Mouse (Mus musculus) intestine, embryonic 14.5 days (tissue): ENCODE measurements around the gene Tekt3. TPM values are rescaled to one million over a fixed set of nuclear protein-coding genes. Genes with fewer than 3 reads are reported as not detected.

Experiments
- ATAC-seq: fragments of 200-750 bp; cut with Nextera tagmentation; replicated peaks from 2 replicates; pipeline ENCODE4 v1.8.0; 2017; ENCODE audit warnings: low read depth, moderate number of reproducible peaks, moderate TSS enrichment, moderate library complexity; ENCODE audit not compliant: low FRiP score, low TSS enrichment
- DNase-seq: peaks from one replicate; pipeline ENCODE4 v3.0.0-alpha.2; 2018; ENCODE audit warnings: low spot score
- H3K27ac ChIP-seq: fragments of 300-500 bp; sonication (generic); 2 replicates; pipeline ENCODE4 v1.5.1; 2014; ENCODE audit warnings: low read depth, mild to moderate bottlenecking, control low read depth
- H3K27me3 ChIP-seq: fragments of 300-500 bp; sonication (generic); replicated peaks from 2 replicates; pipeline ENCODE4 v1.6.1; 2014; ENCODE audit warnings: low read length, control low read depth; ENCODE audit not compliant: control insufficient read depth, insufficient read depth
- H3K36me3 ChIP-seq: fragments of 300-500 bp; sonication (generic); 2 replicates; pipeline ENCODE4 v1.6.1; 2014; ENCODE audit warnings: low read length, control low read depth; ENCODE audit not compliant: control insufficient read depth, insufficient read depth
- H3K4me1 ChIP-seq: fragments of 300-500 bp; sonication (generic); replicated peaks from 2 replicates; pipeline ENCODE4 v1.6.1; 2014; ENCODE audit warnings: low read length, control low read depth, mixed read lengths; ENCODE audit not compliant: control insufficient read depth, insufficient read depth
- H3K4me2 ChIP-seq: fragments of 300-500 bp; sonication (generic); 2 replicates; pipeline ENCODE4 v1.6.1; 2014; ENCODE audit warnings: low read length
- H3K4me3 ChIP-seq: fragments of 300-500 bp; sonication (generic); 2 replicates; pipeline ENCODE4 v1.5.1; 2014; ENCODE audit warnings: low read depth, low read length, control low read depth, mixed read lengths
- H3K9ac ChIP-seq: fragments of 300-500 bp; sonication (generic); 2 replicates; pipeline ENCODE4 v1.6.1; 2014; ENCODE audit warnings: mild to moderate bottlenecking, low read length
- H3K9me3 ChIP-seq: fragments of 300-500 bp; sonication (generic); 2 replicates; pipeline ENCODE4 v1.6.1; 2016; ENCODE audit warnings: low read length, control low read depth; ENCODE audit not compliant: control insufficient read depth
- WGBS: fragments of 180-500 bp; shearing (Covaris S2); extraction: QIAGEN DNeasy Blood & Tissue Kit; methylation state at CpG from one replicate; pipeline ENCODE4 v1.1.7; 2014; 5-methylcytosine and 5-hydroxymethylcytosine counted together
- polyA plus RNA-seq: library from polyadenylated mRNA; unstranded; fragments of >200 nt; fragmentation: Nextera tagmentation; extraction: Ambion mirVana; gene quantifications from 2 replicates; pipeline ENCODE4 v1.2.1, GENCODE M21; 2014

The Tekt3 gene
- polyA plus RNA-seq, 1 experiment from 2014 or later: not detected

DNA sequence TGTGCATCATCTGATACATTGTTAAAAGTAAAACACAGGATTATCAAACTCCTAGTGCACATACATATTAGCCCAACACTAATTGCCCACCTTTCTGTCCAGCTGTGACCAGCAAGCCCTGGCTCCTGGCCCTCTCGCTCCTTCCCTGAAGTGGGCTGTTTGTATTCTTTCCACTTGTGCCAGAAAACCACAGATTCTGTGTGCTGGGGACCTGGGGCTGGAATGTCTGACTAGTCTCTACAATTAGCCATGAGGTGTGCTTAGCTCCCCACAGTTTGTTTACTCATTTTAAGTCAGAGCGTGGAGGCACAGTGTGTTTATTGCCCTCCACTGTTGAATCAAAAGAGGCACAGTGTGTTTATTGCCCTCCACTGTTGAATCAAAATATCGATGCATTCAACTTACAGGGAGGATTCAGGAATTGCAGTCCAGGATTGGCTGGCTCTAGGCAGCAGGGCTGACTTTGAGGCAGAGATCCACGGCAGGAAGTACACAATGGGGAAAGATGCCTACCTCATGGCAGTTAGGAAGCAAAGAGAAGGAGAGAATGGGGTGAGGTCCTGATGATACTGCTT, 61.4 kb downstream of the Tekt3 start:
- ATAC-seq: no peak
- H3K9ac ChIP-seq: no peak overlapping the region
- H3K9me3 ChIP-seq: no peaks in the 10 kb centered on the region
- 47% methylated on average over 4 of the region's 4 CpGs for WGBS
- H3K27ac ChIP-seq: no peak overlapping the region
- no peak for DNase-seq
- H3K4me1 ChIP-seq: no peaks in the 10 kb centered on the region; the same call in 1 of the 2 replicates
- H3K36me3 ChIP-seq: no peaks in the 10 kb centered on the region
- no peaks in the 10 kb centered on the region for H3K27me3 ChIP-seq
- no peak overlapping the region for H3K4me3 ChIP-seq
- H3K4me2 ChIP-seq: no peak overlapping the region

DNA sequence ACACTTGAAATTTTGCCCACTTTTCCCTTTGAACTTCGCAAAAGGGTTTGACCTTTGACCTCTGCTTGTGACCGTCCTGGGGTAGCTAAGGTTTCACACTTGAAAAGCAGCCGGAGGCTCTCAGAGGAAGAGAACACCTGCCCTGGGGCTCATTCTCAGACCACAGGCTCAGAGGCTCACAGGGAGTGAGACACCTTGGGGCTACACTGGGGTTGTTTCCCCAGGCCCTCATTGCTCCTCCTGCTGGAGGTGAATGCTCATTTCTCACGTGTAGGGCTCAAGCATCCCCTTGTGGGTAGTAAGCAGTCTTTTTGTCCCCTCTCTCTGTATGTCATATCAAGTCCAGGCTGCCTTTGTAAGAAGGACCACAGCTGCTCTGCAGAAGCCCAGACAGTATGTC, 62.9 kb downstream of the Tekt3 start:
- Histone ChIP-seq H3K4me3 (no peak overlapping the region), H3K27me3 (no peaks in the 10 kb centered on the region), H3K4me2 (no peak overlapping the region), H3K9me3 (no peaks in the 10 kb centered on the region), H3K4me1 (no peaks in the 10 kb centered on the region; the same call in 1 of the 2 replicates), H3K36me3 (no peaks in the 10 kb centered on the region), H3K9ac (no peak overlapping the region), H3K27ac (no peak overlapping the region)
- WGBS: 20% methylated on average over 4 of the region's 4 CpGs
- ATAC-seq: no peak
- no peak for DNase-seq

DNA sequence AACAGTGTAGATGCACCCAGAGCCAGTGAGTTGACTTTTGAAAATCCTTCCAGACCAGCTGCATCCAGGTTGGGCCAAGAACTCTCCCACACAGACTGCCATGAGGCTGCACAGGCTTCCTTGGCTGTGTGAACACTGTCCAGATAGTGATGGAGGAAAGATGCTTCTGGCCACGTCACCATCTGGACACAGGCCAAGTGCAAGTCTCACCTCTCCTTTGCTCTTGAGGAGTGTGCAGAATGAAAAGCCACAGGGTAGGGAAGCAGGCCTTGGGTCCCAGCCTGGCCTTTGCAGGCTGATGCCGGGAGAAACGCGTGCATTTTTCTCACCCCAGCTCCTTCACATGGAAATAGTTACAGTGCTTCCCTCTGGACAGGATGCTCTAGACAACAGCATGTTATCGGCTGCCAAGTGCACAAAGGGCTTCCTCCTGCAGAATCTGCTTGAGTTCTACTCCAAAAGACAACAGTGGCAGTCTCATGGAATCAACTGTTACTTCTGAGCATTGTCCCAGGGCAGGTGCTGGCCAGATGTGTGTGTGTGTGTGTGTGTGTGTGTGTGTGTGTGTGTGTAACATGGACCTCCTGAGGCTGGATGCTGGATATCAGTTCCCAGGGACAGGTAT, 64.5 kb downstream of the Tekt3 start:
- H3K9ac ChIP-seq: no peak overlapping the region
- H3K4me1 ChIP-seq: peaks cover 11% of the 10 kb centered on the region
- H3K27ac ChIP-seq: peak overlapping the region; percentile 19; the same call in 1 of the 2 replicates
- no peaks in the 10 kb centered on the region for H3K9me3 ChIP-seq
- 41% methylated on average over 5 of the region's 5 CpGs for WGBS
- ATAC-seq (peak; percentile 57), DNase-seq (peak; percentile 73)
- no peaks in the 10 kb centered on the region for H3K36me3 ChIP-seq
- H3K4me3 ChIP-seq: no peak overlapping the region
- H3K4me2 ChIP-seq: no peak overlapping the region
- peaks cover 10% of the 10 kb centered on the region for H3K27me3 ChIP-seq

DNA sequence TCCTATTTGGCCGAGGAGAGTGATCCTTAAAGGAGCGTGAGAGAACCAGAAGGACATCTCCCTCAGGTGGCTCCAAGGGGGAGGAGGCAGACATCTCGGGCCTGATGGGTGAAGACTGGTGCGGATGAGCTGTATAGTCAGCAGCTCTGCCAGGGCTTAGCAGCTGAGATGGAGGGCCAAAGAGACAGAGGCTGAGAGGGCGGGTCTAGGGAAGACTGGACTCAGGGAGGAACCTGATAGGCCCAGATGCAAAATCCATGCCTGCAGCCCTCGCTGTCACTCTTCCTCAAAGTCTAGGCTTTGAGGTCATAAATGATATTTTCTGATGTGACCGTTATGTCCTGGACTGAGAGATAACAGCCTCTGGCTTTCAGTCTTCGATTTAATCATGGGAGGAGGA, 65.5 kb downstream of the Tekt3 start:
- H3K9ac ChIP-seq: no peak overlapping the region
- ATAC-seq (no peak), DNase-seq (no peak)
- no peak overlapping the region for H3K4me2 ChIP-seq
- H3K27me3 ChIP-seq: peaks cover 17% of the 10 kb centered on the region
- no peaks in the 10 kb centered on the region for H3K36me3 ChIP-seq
- no peaks in the 10 kb centered on the region for H3K9me3 ChIP-seq
- no peak overlapping the region for H3K27ac ChIP-seq
- H3K4me1 ChIP-seq: peaks cover 16% of the 10 kb centered on the region
- WGBS: 81% methylated on average over 8 of the region's 8 CpGs
- H3K4me3 ChIP-seq: no peak overlapping the region

DNA sequence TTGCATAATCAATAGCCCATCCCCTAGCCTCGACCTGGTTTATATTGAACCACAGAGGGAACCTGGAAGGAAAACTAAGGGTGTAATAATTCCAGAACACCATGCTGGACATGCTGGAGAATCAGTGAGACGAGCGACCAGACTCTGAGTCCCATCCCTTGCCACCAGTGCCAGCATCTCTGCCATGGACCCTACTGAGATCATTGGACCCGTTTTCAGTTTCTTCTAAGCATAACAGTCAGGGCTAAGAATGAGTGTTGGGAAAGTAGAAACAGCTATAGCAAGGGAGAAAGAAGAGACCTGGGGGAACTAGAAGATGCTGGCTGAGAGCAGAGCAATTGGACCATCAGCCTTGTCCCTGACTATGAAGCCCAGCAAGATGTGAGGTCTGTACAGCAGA, 66.1 kb downstream of the Tekt3 start:
- DNase-seq (no peak), ATAC-seq (no peak)
- peaks cover 18% of the 10 kb centered on the region for H3K27me3 ChIP-seq
- no peak overlapping the region for H3K9ac ChIP-seq
- H3K4me3 ChIP-seq: no peak overlapping the region
- H3K36me3 ChIP-seq: no peaks in the 10 kb centered on the region
- H3K4me2 ChIP-seq: no peak overlapping the region
- 90% methylated on average over 4 of the region's 4 CpGs for WGBS
- H3K4me1 ChIP-seq: peaks cover 16% of the 10 kb centered on the region
- no peak overlapping the region for H3K27ac ChIP-seq
- no peaks in the 10 kb centered on the region for H3K9me3 ChIP-seq

DNA sequence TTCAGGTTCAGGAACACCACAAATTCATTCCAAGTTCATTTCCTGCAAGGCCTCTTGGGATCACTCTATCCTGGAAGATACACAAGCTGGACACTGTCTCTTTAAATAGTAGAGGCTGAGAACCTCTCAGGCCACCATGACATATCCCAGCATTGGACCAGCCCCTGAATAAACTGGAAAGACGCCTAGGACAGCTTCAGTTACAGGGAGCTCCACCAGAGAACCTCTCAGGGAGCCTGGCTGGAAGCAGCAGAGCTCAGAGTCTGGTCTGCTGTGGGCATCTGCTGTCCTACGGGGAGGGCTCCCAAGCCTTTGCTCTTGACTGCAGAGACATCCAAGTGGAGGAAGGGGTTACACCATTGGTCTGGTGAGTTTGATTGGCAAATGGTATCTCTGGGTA, 67.3 kb downstream of the Tekt3 start, which contains the start of gene Pmp22:
TSS of gene Pmp22 (plus strand) at position 199 of the 400 bp plus-strand sequence.
- ATAC-seq (no peak), DNase-seq (no peak)
- H3K4me2 ChIP-seq: no peak within 1 kb of the TSS
- WGBS: 51% methylated on average over 2 of the region's 2 CpGs
- peaks cover 24% of the 10 kb centered on the region for H3K27me3 ChIP-seq
- no peak within 1 kb of the TSS for H3K27ac ChIP-seq
- 0 out of 2 replicates have a peak, but pooled peaks cover 3% of the 10 kb centered on the region for H3K36me3 ChIP-seq
- H3K9ac ChIP-seq: no peak within 1 kb of the TSS
- no peaks in the 10 kb centered on the region for H3K9me3 ChIP-seq
- H3K4me3 ChIP-seq: no peak within 1 kb of the TSS
- H3K4me1 ChIP-seq: peaks cover 19% of the 10 kb centered on the region

DNA sequence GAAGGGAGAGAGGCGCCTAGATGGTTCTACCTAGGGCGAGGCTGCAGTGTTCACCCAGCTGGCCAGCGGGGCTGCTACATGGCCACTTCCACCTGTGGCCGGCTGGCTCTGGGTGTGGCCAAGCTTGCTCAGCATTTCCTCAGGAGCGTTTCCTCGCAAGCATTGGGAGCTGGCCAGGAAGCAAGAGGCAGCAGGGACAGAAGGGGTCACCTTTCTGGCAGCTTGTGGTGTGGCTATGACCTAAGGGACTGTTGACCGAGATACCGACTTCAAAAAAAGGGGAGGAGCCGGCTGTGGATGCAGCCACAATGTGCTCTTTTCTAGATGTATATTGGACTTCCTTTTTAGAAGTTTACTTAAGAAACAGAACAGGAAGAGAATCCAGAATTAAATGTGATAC, 67.9 kb downstream of the Tekt3 start:
- Histone ChIP-seq H3K9me3 (no peaks in the 10 kb centered on the region), H3K4me2 (no peak overlapping the region), H3K36me3 (peaks cover 6% of the 10 kb centered on the region; the same call in 1 of the 2 replicates), H3K9ac (no peak overlapping the region), H3K27ac (no peak overlapping the region), H3K4me3 (no peak overlapping the region), H3K4me1 (peaks cover 23% of the 10 kb centered on the region), H3K27me3 (peaks cover 25% of the 10 kb centered on the region)
- ATAC-seq (no peak), DNase-seq (no peak)
- 41% methylated on average over 9 of the region's 9 CpGs for WGBS

DNA sequence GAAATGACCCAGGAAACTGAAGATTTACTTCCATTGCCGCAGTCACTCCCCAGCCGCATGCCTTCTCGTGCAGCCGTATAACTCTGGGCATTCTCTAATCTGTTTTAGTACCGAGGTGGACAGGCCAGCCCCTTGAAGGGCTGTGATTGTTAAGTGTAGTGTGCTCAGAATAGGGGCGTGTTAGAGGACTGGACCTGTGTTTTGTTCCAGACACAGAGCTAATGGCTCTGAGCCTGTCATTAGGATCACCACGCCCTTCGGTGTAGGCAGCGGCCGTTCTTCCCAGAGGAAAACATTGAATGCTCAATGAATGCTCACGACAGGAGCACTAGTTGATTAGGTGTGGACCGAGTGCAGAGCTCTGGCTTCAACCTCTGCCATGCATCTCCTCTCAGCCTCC, 68.4 kb downstream of the Tekt3 start:
- Histone ChIP-seq H3K27me3 (peaks cover 25% of the 10 kb centered on the region), H3K9me3 (no peaks in the 10 kb centered on the region), H3K4me3 (no peak overlapping the region), H3K4me1 (peaks cover 23% of the 10 kb centered on the region), H3K36me3 (peaks cover 8% of the 10 kb centered on the region; the same call in 1 of the 2 replicates), H3K4me2 (no peak overlapping the region), H3K9ac (no peak overlapping the region), H3K27ac (no peak overlapping the region)
- ATAC-seq: no peak
- DNase-seq: no peak
- 28% methylated on average over 12 of the region's 12 CpGs for WGBS

DNA sequence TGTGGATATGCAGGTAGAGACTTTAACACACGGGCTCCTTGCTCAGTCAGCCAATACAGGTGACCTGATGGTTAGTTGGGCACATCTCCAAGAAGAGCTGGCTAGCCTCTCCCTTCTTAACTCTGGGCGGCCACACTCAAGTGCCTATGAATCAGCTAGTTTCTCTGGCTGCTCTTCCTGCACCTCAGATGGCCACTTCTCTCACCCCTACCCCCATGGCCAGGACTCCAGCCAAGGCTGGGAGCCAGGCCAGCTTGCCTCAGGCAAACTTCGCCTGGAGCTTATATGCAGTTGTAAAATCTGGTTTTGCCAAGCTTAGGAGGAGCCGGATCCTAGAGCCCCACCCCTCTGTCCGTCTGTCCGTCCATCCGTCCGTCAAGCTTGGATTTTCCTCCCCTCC, 69.0 kb downstream of the Tekt3 start:
- no peak for DNase-seq
- no peak overlapping the region; the same call in 1 of the 2 replicates for H3K27ac ChIP-seq
- no peaks in the 10 kb centered on the region for H3K9me3 ChIP-seq
- ATAC-seq: no peak
- H3K4me2 ChIP-seq: peak overlapping the region; percentile 63
- peak overlapping the region; percentile 47 for H3K4me3 ChIP-seq
- no peak overlapping the region for H3K9ac ChIP-seq
- H3K27me3 ChIP-seq: peaks cover 25% of the 10 kb centered on the region
- H3K36me3 ChIP-seq: peaks cover 8% of the 10 kb centered on the region; the same call in 1 of the 2 replicates
- H3K4me1 ChIP-seq: peaks cover 23% of the 10 kb centered on the region
- 48% methylated on average over 8 of the region's 8 CpGs for whole genome bisulfite sequencing
